Mouse (Mus musculus): ENCODE results near the gene Prr14. TPM values are rescaled to one million over a fixed set of nuclear protein-coding genes. Genes with fewer than 3 reads are reported as not detected.
"Not testable (repeated sequence)": the region's sequence is repeated elsewhere in the genome, so short reads cannot be mapped to it uniquely, and the experiment has no call there.

The Prr14 gene
- polyA plus RNA-seq, 1 experiment, result 81.2 TPM

- Histone ChIP-seq H3K27me3 (ENCODE audit: control insufficient read depth, insufficient read depth, low read length) (no peaks in the 10 kb centered on the region), H3K36me3 (ENCODE audit: control insufficient read depth, insufficient read depth, low read length) (peaks cover 16% of the 10 kb centered on the region), H3K4me3 (ENCODE audit: low read depth, low read length) (no peak overlapping the region), H3K27ac (ENCODE audit: insufficient read depth, low read depth, low read length) (no peak overlapping the region), H3K4me1 (ENCODE audit: control insufficient read depth, insufficient read depth, insufficient read length, low read length) (peaks cover 4% of the 10 kb centered on the region; the same call in 1 of the 2 replicates)
- 94% methylated on average over 3 of the region's 3 CpGs for WGBS
- TF ChIP-seq POLR2A (IDR thresholded peaks at IDR 0.05; ENCODE audit: low read depth, low read length) (no peak), CTCF (IDR thresholded peaks at IDR 0.05; ENCODE audit: extremely low read depth, insufficient read length, insufficient replicate concordance, low read depth, low read length) (no peak)
Observed at GRCm38 (mm10) chr7:127465191-127465590, 5.8 kb downstream of the Prr14 start.

DNA sequence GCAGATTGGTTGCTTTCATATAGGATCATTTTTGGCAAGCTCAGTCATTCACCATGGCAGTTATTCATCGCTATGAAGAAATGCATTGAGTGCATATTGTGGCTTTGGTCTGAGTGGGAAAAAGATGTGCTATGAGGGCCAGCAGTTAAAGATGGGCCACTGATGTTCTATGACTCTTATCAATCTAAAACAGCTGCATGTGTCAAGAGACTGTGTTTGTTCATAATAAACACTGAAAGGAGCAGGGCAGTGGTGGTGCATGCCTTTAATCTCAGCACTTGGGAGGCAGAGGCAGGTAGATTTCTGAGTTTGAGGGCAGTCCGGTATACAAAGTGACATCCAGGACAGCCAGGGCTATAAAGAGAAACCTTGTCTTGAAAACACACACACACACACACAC is 6.3 kb downstream of the Prr14 start:
- not testable (repeated sequence) for H3K4me1 ChIP-seq (ENCODE audit: control insufficient read depth, insufficient read depth, insufficient read length, low read length); H3K27ac ChIP-seq (ENCODE audit: insufficient read depth, low read depth, low read length); H3K4me3 ChIP-seq (ENCODE audit: low read depth, low read length); H3K27me3 ChIP-seq (ENCODE audit: control insufficient read depth, insufficient read depth, low read length)
- peaks cover 15% of the 10 kb centered on the region for H3K36me3 ChIP-seq (ENCODE audit: control insufficient read depth, insufficient read depth, low read length)
- 100% methylated on average over 2 of the region's 2 CpGs for WGBS

GRCm38 (mm10) chr7:127466606-127467005 is 7.2 kb downstream of the Prr14 start:
- Histone ChIP-seq H3K27me3 (ENCODE audit: control insufficient read depth, insufficient read depth, low read length) (no peaks in the 10 kb centered on the region), H3K4me3 (ENCODE audit: low read depth, low read length) (no peak overlapping the region), H3K4me1 (ENCODE audit: control insufficient read depth, insufficient read depth, insufficient read length, low read length) (peaks cover 4% of the 10 kb centered on the region; the same call in 1 of the 2 replicates), H3K27ac (ENCODE audit: insufficient read depth, low read depth, low read length) (no peak overlapping the region), H3K36me3 (ENCODE audit: control insufficient read depth, insufficient read depth, low read length) (peaks cover 8% of the 10 kb centered on the region)
- TF ChIP-seq CTCF (IDR thresholded peaks at IDR 0.05; ENCODE audit: extremely low read depth, insufficient read length, insufficient replicate concordance, low read depth, low read length) (no peak), POLR2A (IDR thresholded peaks at IDR 0.05; ENCODE audit: low read depth, low read length) (no peak)
- WGBS, result 94% methylated on average over 4 of the region's 4 CpGs

- Histone ChIP-seq H3K4me1 (ENCODE audit: control insufficient read depth, insufficient read depth, insufficient read length, low read length) (peaks cover 9% of the 10 kb centered on the region; the same call in 1 of the 2 replicates), H3K36me3 (ENCODE audit: control insufficient read depth, insufficient read depth, low read length) (peaks cover 28% of the 10 kb centered on the region), H3K27ac (ENCODE audit: insufficient read depth, low read depth, low read length) (peak overlapping the region; percentile 83), H3K27me3 (ENCODE audit: control insufficient read depth, insufficient read depth, low read length) (no peaks in the 10 kb centered on the region), H3K4me3 (ENCODE audit: low read depth, low read length) (peak overlapping the region; percentile 94)
- TF ChIP-seq CTCF (IDR thresholded peaks at IDR 0.05; ENCODE audit: extremely low read depth, insufficient read length, insufficient replicate concordance, low read depth, low read length) (no peak), POLR2A (IDR thresholded peaks at IDR 0.05; ENCODE audit: low read depth, low read length) (no peak)
- 7% methylated on average over 10 of the region's 10 CpGs for WGBS
Observed at GRCm38 (mm10) chr7:127470011-127470715, 10.8 kb downstream of the Prr14 start.

GRCm38 (mm10) chr7:127470743-127471645 is 11.6 kb downstream of the Prr14 start:
- Histone ChIP-seq H3K27me3 (ENCODE audit: control insufficient read depth, insufficient read depth, low read length) (no peaks in the 10 kb centered on the region), H3K36me3 (ENCODE audit: control insufficient read depth, insufficient read depth, low read length) (peaks cover 36% of the 10 kb centered on the region), H3K4me3 (ENCODE audit: low read depth, low read length) (peak overlapping the region; percentile 94), H3K4me1 (ENCODE audit: control insufficient read depth, insufficient read depth, insufficient read length, low read length) (peaks cover 9% of the 10 kb centered on the region; the same call in 1 of the 2 replicates), H3K27ac (ENCODE audit: insufficient read depth, low read depth, low read length) (peak overlapping the region; percentile 88)
- WGBS, result under 1% methylated on average over 46 of the region's 46 CpGs
- TF ChIP-seq CTCF (IDR thresholded peaks at IDR 0.05; ENCODE audit: extremely low read depth, insufficient read length, insufficient replicate concordance, low read depth, low read length), result no peak
- TF ChIP-seq POLR2A (IDR thresholded peaks at IDR 0.05; ENCODE audit: low read depth, low read length), result peak; percentile 67; the same call in 1 of the 2 replicates

- Histone ChIP-seq H3K27ac (ENCODE audit: insufficient read depth, low read depth, low read length) (peak overlapping the region; percentile 88), H3K27me3 (ENCODE audit: control insufficient read depth, insufficient read depth, low read length) (no peaks in the 10 kb centered on the region), H3K36me3 (ENCODE audit: control insufficient read depth, insufficient read depth, low read length) (peaks cover 39% of the 10 kb centered on the region), H3K4me3 (ENCODE audit: low read depth, low read length) (peak overlapping the region; percentile 94), H3K4me1 (ENCODE audit: control insufficient read depth, insufficient read depth, insufficient read length, low read length) (peaks cover 11% of the 10 kb centered on the region; the same call in 1 of the 2 replicates)
- WGBS, result under 1% methylated on average over 24 of the region's 25 CpGs
- TF ChIP-seq CTCF (IDR thresholded peaks at IDR 0.05; ENCODE audit: extremely low read depth, insufficient read length, insufficient replicate concordance, low read depth, low read length) (no peak), POLR2A (IDR thresholded peaks at IDR 0.05; ENCODE audit: low read depth, low read length) (no peak)
Observed at GRCm38 (mm10) chr7:127471646-127472010, 12.2 kb downstream of the Prr14 start.

- peaks cover 41% of the 10 kb centered on the region for H3K36me3 ChIP-seq (ENCODE audit: control insufficient read depth, insufficient read depth, low read length)
- WGBS, result 5% methylated on average over 7 of the region's 7 CpGs
- peak overlapping the region; percentile 88 for H3K27ac ChIP-seq (ENCODE audit: insufficient read depth, low read depth, low read length)
- peaks cover 11% of the 10 kb centered on the region; the same call in 1 of the 2 replicates for H3K4me1 ChIP-seq (ENCODE audit: control insufficient read depth, insufficient read depth, insufficient read length, low read length)
- TF ChIP-seq POLR2A (IDR thresholded peaks at IDR 0.05; ENCODE audit: low read depth, low read length), result no peak
- TF ChIP-seq CTCF (IDR thresholded peaks at IDR 0.05; ENCODE audit: extremely low read depth, insufficient read length, insufficient replicate concordance, low read depth, low read length), result no peak
- H3K4me3 ChIP-seq (ENCODE audit: low read depth, low read length), result peak overlapping the region; percentile 94
- H3K27me3 ChIP-seq (ENCODE audit: control insufficient read depth, insufficient read depth, low read length), result no peaks in the 10 kb centered on the region
Observed at GRCm38 (mm10) chr7:127472060-127472459, 12.6 kb downstream of the Prr14 start.

Measured in small intestine, adult 2 months (tissue).